Mouse (Mus musculus): ENCODE data around the gene Insm2. TPM values are rescaled to one million over a fixed set of nuclear protein-coding genes. Genes with fewer than 3 reads are reported as not detected.
"Not testable (repeated sequence)": the region's sequence is repeated elsewhere in the genome, so short reads cannot be mapped to it uniquely, and the experiment has no call there.

Gene Insm2
- polyA plus RNA-seq (2015; fragmentation: Nextera tagmentation; extraction: Ambion mirVana), result 0.09 and 0.25 TPM in 2 replicates

GRCm38 (mm10) chr12:55598887-55599561 lies at the start of gene Insm2:
Gene Insm2, plus strand, starts transcription at chr12:55599427.
- DNase-seq (ENCODE audit: low spot score), result peak; percentile 4

GRCm38 (mm10) chr12:55554901-55555300 lies 44.3 kb upstream of the Insm2 start:
- not testable (repeated sequence) for DNase-seq (ENCODE audit: low spot score)

- no peak for DNase-seq (ENCODE audit: low spot score)
Observed at GRCm38 (mm10) chr12:55557866-55558265, 41.4 kb upstream of the Insm2 start.

- DNase-seq (ENCODE audit: low spot score), result no peak
Observed at GRCm38 (mm10) chr12:55559184-55559855, 39.9 kb upstream of the Insm2 start.

- DNase-seq (ENCODE audit: low spot score), result peak; percentile 53
Observed at GRCm38 (mm10) chr12:55560025-55560690, 39.1 kb upstream of the Insm2 start.

- no peak for DNase-seq (ENCODE audit: low spot score)
Observed at GRCm38 (mm10) chr12:55563742-55564141, 35.5 kb upstream of the Insm2 start.

- no peak for DNase-seq (ENCODE audit: low spot score)
Observed at GRCm38 (mm10) chr12:55564187-55564963, 34.9 kb upstream of the Insm2 start.

GRCm38 (mm10) chr12:55565206-55565605 lies 34.0 kb upstream of the Insm2 start, which contains the start of gene Aldoart2:
Gene Aldoart2, plus strand, starts transcription at chr12:55565239.
- DNase-seq (ENCODE audit: low spot score), result no peak

GRCm38 (mm10) chr12:55565867-55566266 lies 33.4 kb upstream of the Insm2 start:
- DNase-seq (ENCODE audit: low spot score), result no peak

GRCm38 (mm10) chr12:55566837-55567236 lies 32.4 kb upstream of the Insm2 start:
- DNase-seq (ENCODE audit: low spot score), result no peak

GRCm38 (mm10) chr12:55568466-55568865 lies 30.8 kb upstream of the Insm2 start:
- no peak for DNase-seq (ENCODE audit: low spot score)

GRCm38 (mm10) chr12:55569676-55570075 lies 29.6 kb upstream of the Insm2 start:
- DNase-seq (ENCODE audit: low spot score), result no peak

- DNase-seq (ENCODE audit: low spot score), result no peak
Observed at GRCm38 (mm10) chr12:55570646-55571045, 28.6 kb upstream of the Insm2 start.

- no peak for DNase-seq (ENCODE audit: low spot score)
Observed at GRCm38 (mm10) chr12:55571181-55571580, 28.0 kb upstream of the Insm2 start.

GRCm38 (mm10) chr12:55571661-55572060 lies 27.6 kb upstream of the Insm2 start:
- DNase-seq (ENCODE audit: low spot score), result no peak

- DNase-seq (ENCODE audit: low spot score), result no peak
Observed at GRCm38 (mm10) chr12:55573089-55573488, 26.1 kb upstream of the Insm2 start.

- DNase-seq (ENCODE audit: low spot score), result no peak
Observed at GRCm38 (mm10) chr12:55573794-55574193, 25.4 kb upstream of the Insm2 start.

GRCm38 (mm10) chr12:55586936-55587335 lies 12.3 kb upstream of the Insm2 start:
- not testable (repeated sequence) for DNase-seq (ENCODE audit: low spot score)

GRCm38 (mm10) chr12:55598537-55598886 lies 715 bp upstream of the Insm2 start:
- no peak for DNase-seq (ENCODE audit: low spot score)

- peak; percentile 40 for DNase-seq (ENCODE audit: low spot score)
Observed at GRCm38 (mm10) chr12:55599639-55600502, 644 bp downstream of the Insm2 start.
